Mouse (Mus musculus) liver, embryonic 14.5 days (tissue): ENCODE results near the gene Gemin6. TPM values are rescaled to one million over a fixed set of nuclear protein-coding genes. Genes with fewer than 3 reads are reported as not detected.
"Not testable (repeated sequence)": the region's sequence is repeated elsewhere in the genome, so short reads cannot be mapped to it uniquely, and the experiment has no call there.

Experiments
- ATAC-seq: fragments of 200-750 bp; cut with Nextera tagmentation; 2 replicates; pipeline ENCODE4 v1.8.0; 2017; ENCODE audit warnings: moderate number of reproducible peaks, mild to moderate bottlenecking, moderate library complexity; ENCODE audit not compliant: insufficient read depth
- DNase-seq, 3 experiments: peaks; one replicate each; pipeline ENCODE4 v3.0.0-alpha.2; 2012 to 2013; ENCODE audit warnings: low read depth in 3 of 3, low spot score in 3 of 3
- H3K27ac ChIP-seq: fragments of 300-500 bp; sonication (generic); 2 replicates; pipeline ENCODE4 v1.5.1; 2014; ENCODE audit warnings: moderate library complexity, mild to moderate bottlenecking, control low read depth, inconsistent platforms
- H3K27me3 ChIP-seq: fragments of 300-500 bp; sonication (generic); 2 replicates; pipeline ENCODE4 v1.6.1; 2014; ENCODE audit warnings: mild to moderate bottlenecking, low read length, moderate library complexity; ENCODE audit not compliant: control insufficient read depth, insufficient read depth
- H3K36me3 ChIP-seq: fragments of 300-500 bp; sonication (generic); replicated peaks from 2 replicates; pipeline ENCODE4 v1.6.1; 2014; ENCODE audit warnings: low read depth; ENCODE audit not compliant: control insufficient read depth, insufficient read depth
- H3K4me1 ChIP-seq, 2 experiments: fragments of 200-500 bp in 1 of 2; fragments of 300-500 bp in 1 of 2; sonication (generic) in 1 of 2; replicated peaks; 2 replicates each; pipeline ENCODE4 v1.6.1; 2012 to 2014; ENCODE audit warnings: antibody characterized with exemption in 1 of 2, inconsistent platforms in 1 of 2, low read length in 1 of 2; ENCODE audit not compliant: control insufficient read depth in 2 of 2, insufficient read depth in 2 of 2
- H3K4me2 ChIP-seq: fragments of 300-500 bp; sonication (generic); 2 replicates; pipeline ENCODE4 v1.6.1; 2014; ENCODE audit warnings: low read depth, mild to moderate bottlenecking, control low read depth, moderate library complexity
- H3K4me3 ChIP-seq, 2 experiments: fragments of 200-500 bp in 1 of 2; fragments of 300-500 bp in 1 of 2; sonication (generic) in 1 of 2; 2 replicates each; pipeline ENCODE4 v1.5.1; 2012 to 2014; ENCODE audit warnings: low read depth in 2 of 2, low read length in 2 of 2, mild to moderate bottlenecking in 2 of 2, control low read depth in 1 of 2, inconsistent platforms in 1 of 2, moderate library complexity in 1 of 2; ENCODE audit not compliant: insufficient read depth in 1 of 2
- H3K9ac ChIP-seq: fragments of 300-500 bp; sonication (generic); replicated peaks from 2 replicates; pipeline ENCODE4 v1.6.1; 2014; ENCODE audit warnings: mild to moderate bottlenecking, control low read depth, moderate library complexity
- H3K9me3 ChIP-seq: fragments of 300-500 bp; sonication (generic); 2 replicates; pipeline ENCODE4 v1.6.1; 2016; ENCODE audit warnings: low read length, mixed read lengths; ENCODE audit not compliant: control insufficient read depth
- CTCF ChIP-seq: IDR thresholded peaks from 2 replicates; pipeline ENCODE4 v1.5.1; 2016; ENCODE audit warnings: antibody characterized with exemption, low read depth, control low read depth
- EP300 ChIP-seq: IDR thresholded peaks from 2 replicates; pipeline ENCODE4 v1.6.1; 2016; ENCODE audit warnings: antibody characterized with exemption, low read depth
- WGBS: fragments of 180-500 bp; shearing (Covaris S2); extraction: QIAGEN DNeasy Blood & Tissue Kit; methylation state at CpG from one replicate; pipeline ENCODE4 v1.1.7; 2014; ENCODE audit not compliant: insufficient replicate concordance; 5-methylcytosine and 5-hydroxymethylcytosine counted together
- polyA plus RNA-seq, 2 experiments: library from polyadenylated mRNA; depleted of rRNA in 1 of 2; stranded (reverse) in 1 of 2; unstranded in 1 of 2; fragments of >200 nt; fragmentation: Nextera tagmentation in 1 of 2; extraction: Ambion mirVana in 1 of 2; gene quantifications; 2 replicates each; pipeline versions ENCODE4 v1.2.1 to v1.2.3; 2012 to 2014

Gemin6 gene
- polyA plus RNA-seq, 2 experiments, result 16.2 to 33.6 TPM

GRCm38 (mm10) chr17:80268151-80268550 lies 43.9 kb downstream of the Gemin6 start:
- Histone ChIP-seq H3K4me3 (no peak overlapping the region), H3K4me1 (no peaks in the 10 kb centered on the region), H3K27ac (no peak overlapping the region), H3K9me3 (no peaks in the 10 kb centered on the region), H3K27me3 (no peaks in the 10 kb centered on the region), H3K4me2 (no peak overlapping the region), H3K36me3 (no peaks in the 10 kb centered on the region; the same call in none of the 2 replicates), H3K9ac (no peak overlapping the region)
- TF ChIP-seq CTCF (no peak), EP300 (no peak)
- WGBS, result 80% methylated on average over 3 of the region's 3 CpGs
- ATAC-seq (no peak), DNase-seq (no peak)

- H3K4me2 ChIP-seq, ATAC-seq, H3K36me3 ChIP-seq, H3K4me3 ChIP-seq, DNase-seq, H3K27me3 ChIP-seq, H3K9ac ChIP-seq, H3K27ac ChIP-seq, H3K4me1 ChIP-seq, H3K9me3 ChIP-seq: not testable (repeated sequence)
- WGBS, result 80% methylated on average over 7 of the region's 7 CpGs
Measured at GRCm38 (mm10) chr17:80270622-80271021, 46.4 kb downstream of the Gemin6 start.

Other genes with a start within 250 kb of the Gemin6 start
- 16.2 and 23.5 TPM in 2 replicates for gene Hnrnpll, start 162.1 kb upstream of the Gemin6 start, polyA plus RNA-seq (2012; rRNA removed)
- gene Hnrnpll, start 162.1 kb upstream of the Gemin6 start, polyA plus RNA-seq (2014; fragmentation: Nextera tagmentation; extraction: Ambion mirVana), result 23.1 and 23.9 TPM in 2 replicates
- gene Galm, start 97.0 kb upstream of the Gemin6 start, polyA plus RNA-seq (2012; rRNA removed), result 14.0 and 15.0 TPM in 2 replicates
- gene Galm, start 97.0 kb upstream of the Gemin6 start, polyA plus RNA-seq (2014; fragmentation: Nextera tagmentation; extraction: Ambion mirVana), result 22.7 and 25.6 TPM in 2 replicates
- 89.9 and 146 TPM in 2 replicates for gene Srsf7, start 17.1 kb upstream of the Gemin6 start, polyA plus RNA-seq (2012; rRNA removed)
- gene Srsf7, start 17.1 kb upstream of the Gemin6 start, polyA plus RNA-seq (2014; fragmentation: Nextera tagmentation; extraction: Ambion mirVana), result 264 TPM in 2 replicates
- 0.02 and 0.04 TPM in 2 replicates for gene Ttc39d, start 17.0 kb upstream of the Gemin6 start, polyA plus RNA-seq (2012; rRNA removed)
- gene Ttc39d, start 17.0 kb upstream of the Gemin6 start, polyA plus RNA-seq (2014; fragmentation: Nextera tagmentation; extraction: Ambion mirVana), result 0.13 TPM in 1 of 2 replicates, not detected in the other
- gene Morn2, start 65.8 kb downstream of the Gemin6 start, polyA plus RNA-seq (2012; rRNA removed), result 1.8 and 2.8 TPM in 2 replicates
- gene Morn2, start 65.8 kb downstream of the Gemin6 start, polyA plus RNA-seq (2014; fragmentation: Nextera tagmentation; extraction: Ambion mirVana), result 9.1 and 9.8 TPM in 2 replicates
- gene Dhx57, start 66.0 kb downstream of the Gemin6 start, polyA plus RNA-seq (2012; rRNA removed), result 4.1 and 5.1 TPM in 2 replicates
- gene Dhx57, start 66.0 kb downstream of the Gemin6 start, polyA plus RNA-seq (2014; fragmentation: Nextera tagmentation; extraction: Ambion mirVana), result 2.8 and 3.6 TPM in 2 replicates
- 0.03 and 0.13 TPM in 2 replicates for gene Arhgef33, start 83.0 kb downstream of the Gemin6 start, polyA plus RNA-seq (2012; rRNA removed)
- gene Arhgef33, start 83.0 kb downstream of the Gemin6 start, polyA plus RNA-seq (2014; fragmentation: Nextera tagmentation; extraction: Ambion mirVana), result 0.36 and 0.69 TPM in 2 replicates
- not detected in 2 replicates for gene Gm10190, start 149.1 kb downstream of the Gemin6 start, polyA plus RNA-seq (2012; rRNA removed)
- not detected in 2 replicates for gene Gm10190, start 149.1 kb downstream of the Gemin6 start, polyA plus RNA-seq (2014; fragmentation: Nextera tagmentation; extraction: Ambion mirVana)